Mouse (Mus musculus) C2C12 (cell line): ENCODE data around the gene Mctp2.

Experiments
- CEBPB ChIP-seq: IDR thresholded peaks from one replicate; pipeline ENCODE4 v1.6.1; 2011; ENCODE audit warnings: low read depth, mild to moderate bottlenecking, control low read depth, moderate library complexity
- CTCF ChIP-seq: IDR thresholded peaks from one replicate; pipeline ENCODE4 v1.5.1; 2011; ENCODE audit not compliant: control insufficient read depth, insufficient read depth, insufficient read length
- FOSL1 ChIP-seq: IDR thresholded peaks from one replicate; pipeline ENCODE4 v1.8.0; 2011; ENCODE audit warnings: mild to moderate bottlenecking, low read length; ENCODE audit not compliant: poor library complexity, insufficient read depth, severe bottlenecking
- MAX ChIP-seq: IDR thresholded peaks from one replicate; pipeline ENCODE4 v1.6.1; 2011; ENCODE audit warnings: mild to moderate bottlenecking, control low read depth
- MYOD1 ChIP-seq: IDR thresholded peaks from one replicate; pipeline ENCODE4 v1.6.1; 2011; ENCODE audit warnings: low read depth; ENCODE audit not compliant: control insufficient read depth, insufficient read length
- MYOG ChIP-seq: IDR thresholded peaks from one replicate; pipeline ENCODE4 v1.6.1; 2011; ENCODE audit not compliant: control insufficient read depth, insufficient read length; ENCODE audit errors: extremely low read depth
- USF1 ChIP-seq: IDR thresholded peaks from one replicate; pipeline ENCODE4 v1.6.1; 2011; ENCODE audit warnings: low read depth, mild to moderate bottlenecking, control low read depth, moderate library complexity

DNA sequence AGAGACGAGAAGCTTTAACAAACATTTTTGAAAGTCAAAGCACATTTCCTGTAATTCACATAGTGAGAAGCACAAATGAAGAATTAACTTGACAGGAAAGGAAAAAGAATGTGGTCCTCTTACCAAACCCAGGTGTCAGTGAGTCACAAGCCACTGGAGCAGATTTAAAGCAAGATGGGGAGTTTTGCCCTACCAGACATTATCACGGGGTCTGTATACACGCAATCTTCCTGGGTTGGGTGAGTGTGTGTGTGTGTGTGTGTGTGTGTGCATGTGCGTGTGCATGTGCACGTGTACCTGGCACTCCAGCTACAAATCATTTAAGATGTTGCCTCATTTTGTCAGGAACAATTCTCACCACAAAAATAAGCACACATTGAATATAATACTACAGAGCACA, 30.9 kb downstream of the Mctp2 start:
- TF ChIP-seq USF1 (no peak), CTCF (no peak), MAX (no peak), MYOG (no peak), FOSL1 (no peak), CEBPB (no peak), MYOD1 (no peak)
